Mouse (Mus musculus): ENCODE data around the gene Acer3.
"Not testable (repeated sequence)": the region's sequence is repeated elsewhere in the genome, so short reads cannot be mapped to it uniquely, and the experiment has no call there.

Gene Acer3

DNA sequence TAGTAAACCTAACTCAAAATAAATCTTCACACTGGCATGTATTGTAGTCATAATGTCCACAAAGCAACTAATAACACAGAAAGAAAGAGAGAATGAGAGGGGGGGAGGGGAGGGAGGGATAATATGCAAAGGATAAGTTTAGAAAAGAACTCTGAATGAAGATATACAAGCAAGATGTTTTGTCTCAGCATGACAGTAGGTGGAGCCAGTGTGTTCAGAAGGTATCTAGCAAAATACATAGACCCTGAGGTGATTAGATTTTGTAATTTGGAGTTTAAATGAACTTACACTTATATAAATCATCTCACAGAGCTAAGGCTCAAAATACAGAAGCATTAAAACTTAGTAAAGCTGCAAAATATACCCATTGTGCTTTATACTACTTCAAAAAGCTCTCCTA lies 44.7 kb downstream of the Acer3 start:
- DNase-seq: no peak

DNA sequence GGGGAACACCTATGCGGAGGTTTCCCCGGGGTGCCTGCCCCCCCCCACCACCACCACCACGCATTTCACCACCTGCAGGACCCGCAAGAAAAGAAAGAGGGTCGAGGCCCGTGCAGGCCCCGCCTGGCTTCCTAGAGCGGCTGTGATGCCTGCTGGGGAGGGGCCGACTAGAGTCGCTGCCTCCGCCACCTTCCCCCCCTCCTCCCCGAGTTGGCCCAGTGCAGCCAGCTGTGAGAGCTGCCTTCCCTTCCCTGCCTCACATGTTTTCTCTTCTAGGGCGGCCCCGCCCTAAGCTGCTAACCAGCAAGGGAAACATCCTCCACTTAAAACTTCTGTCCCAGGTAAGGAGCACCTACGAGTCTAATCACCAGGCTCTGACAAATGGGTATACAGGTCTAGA lies 52.8 kb downstream of the Acer3 start:
- not testable (repeated sequence) for DNase-seq

DNA sequence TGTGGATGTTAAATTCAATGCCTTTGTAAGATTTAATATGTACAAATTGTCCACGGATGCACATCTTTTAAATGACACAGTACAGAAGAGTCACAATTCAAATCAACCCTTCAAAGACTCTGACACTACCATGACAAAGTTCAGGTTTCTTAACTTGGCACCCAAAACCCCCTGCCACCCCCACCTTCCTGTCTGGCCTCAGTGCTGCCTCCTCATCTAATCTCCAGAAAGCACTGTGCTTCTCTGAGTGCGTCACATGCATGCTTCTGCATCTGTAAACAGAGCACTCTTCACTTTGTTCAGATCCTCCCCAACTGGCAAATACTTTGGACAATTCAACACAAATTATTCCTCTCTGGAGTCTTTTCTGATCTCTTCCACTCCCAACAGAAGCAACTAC lies 68.5 kb downstream of the Acer3 start:
- no peak for DNase-seq

DNA sequence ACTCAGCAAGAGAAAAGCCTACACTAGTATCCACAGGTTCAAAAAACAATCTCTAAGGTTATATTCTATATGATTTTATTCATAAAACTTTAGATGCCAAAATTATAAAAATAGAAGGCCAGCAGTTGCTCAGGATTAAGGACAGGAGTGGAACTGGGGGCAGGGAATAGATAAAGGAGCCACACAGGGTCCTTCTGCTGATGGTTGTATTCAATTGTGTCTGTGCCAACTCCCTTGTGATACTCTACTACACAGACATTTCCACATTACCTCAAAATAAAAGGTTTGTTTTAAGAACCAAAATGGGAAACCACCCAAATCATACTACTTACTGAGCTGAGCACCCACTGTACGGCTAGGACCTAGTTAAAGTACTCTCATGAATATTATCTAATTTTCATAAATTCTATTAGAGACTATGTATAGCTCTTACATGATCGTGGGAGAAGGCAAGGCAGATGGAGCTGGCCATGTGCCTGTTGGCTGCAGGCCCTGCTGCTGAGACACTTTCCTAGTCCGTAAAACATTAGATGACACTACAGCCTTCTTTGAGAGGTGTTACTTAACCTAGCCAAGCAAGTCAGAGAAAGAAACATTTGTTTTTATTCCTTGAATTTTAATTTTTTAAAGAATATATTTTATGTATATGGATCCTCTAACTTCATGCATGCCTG lies 84.2 kb downstream of the Acer3 start:
- DNase-seq: peak; percentile 97

DNA sequence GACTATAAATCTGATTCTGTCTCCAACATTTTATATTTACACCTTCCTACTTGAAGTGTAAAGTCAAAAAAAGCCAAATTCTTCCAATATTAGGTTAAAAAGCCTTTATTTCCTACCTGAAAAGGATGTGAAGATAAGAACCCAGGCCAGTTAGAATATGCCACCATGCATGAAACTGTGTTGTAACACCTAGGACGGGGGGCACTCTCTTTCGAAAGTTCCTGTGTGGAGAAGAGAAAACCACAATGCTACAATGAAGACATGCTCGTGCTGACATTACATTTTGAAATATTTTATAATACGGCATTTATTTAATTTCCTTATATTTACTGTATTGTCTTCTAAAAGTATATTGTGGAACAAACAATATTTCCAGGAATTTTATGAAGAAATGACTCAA lies 97.2 kb downstream of the Acer3 start:
- no peak for DNase-seq

DNA sequence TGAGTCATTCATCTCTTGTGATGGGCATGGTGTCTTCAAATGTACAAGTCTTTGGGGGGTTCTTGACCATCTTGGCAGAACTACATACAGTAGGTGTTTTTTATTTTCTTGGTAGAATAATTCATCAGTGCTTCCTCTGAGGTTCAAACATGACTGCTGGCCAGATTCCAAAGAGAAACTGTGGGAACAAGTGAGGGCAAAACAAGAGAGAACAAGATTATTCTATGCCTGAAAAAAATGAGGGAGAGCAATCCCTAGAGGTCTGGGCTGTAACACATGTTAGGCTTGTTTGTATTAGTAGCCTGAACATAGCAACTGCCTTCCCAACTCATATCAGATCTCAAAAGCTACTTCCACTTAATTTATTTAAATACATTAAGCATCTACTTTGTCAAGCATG lies 104.3 kb downstream of the Acer3 start:
- DNase-seq: peak in 1 of 2 experiments; percentile 19

DNA sequence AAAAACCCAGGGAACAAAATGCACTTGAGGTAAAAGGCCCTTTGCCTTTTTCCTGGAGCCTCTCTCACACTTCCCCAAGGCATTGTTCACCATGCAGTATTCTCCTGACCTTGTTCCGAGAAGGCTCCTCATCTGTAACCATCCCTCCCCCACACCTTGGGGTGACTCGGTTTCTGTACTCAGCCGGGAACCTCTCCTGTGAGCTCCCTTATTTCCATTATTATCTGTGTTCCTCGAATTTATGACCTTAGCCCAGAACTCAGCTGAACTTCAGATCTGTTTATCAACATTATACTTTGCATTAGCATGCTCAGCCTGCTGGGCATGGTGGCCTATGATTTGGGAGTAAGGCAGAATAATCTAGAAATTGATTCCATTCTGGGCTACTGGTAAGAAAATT lies 118.1 kb downstream of the Acer3 start:
- DNase-seq: no peak

DNA sequence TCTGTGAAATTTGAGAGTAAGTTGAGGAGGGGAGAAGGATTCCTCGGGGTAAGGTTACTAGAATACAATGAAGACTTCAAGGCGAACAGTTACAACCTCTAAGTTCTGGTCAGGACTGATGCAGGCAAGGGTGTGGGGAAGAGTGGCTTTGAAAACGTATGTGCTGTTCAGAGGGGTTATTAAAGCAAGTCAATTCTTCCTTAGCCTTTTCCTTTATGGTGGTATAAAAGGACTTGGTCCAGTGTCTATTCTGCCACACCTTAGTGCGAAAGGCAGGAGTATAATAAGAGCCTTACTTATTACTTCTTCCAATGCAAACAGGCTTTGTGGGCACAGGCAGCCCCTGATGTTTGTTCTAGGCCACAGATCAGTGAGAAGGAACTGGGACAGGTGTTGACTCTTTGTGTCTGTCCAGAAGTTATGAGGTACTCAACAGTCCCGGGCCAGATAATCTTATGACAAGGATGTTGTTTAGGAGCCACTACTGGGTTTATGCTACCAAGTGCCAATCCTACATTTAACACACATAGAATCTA lies 119.4 kb downstream of the Acer3 start:
- DNase-seq: no peak

DNA sequence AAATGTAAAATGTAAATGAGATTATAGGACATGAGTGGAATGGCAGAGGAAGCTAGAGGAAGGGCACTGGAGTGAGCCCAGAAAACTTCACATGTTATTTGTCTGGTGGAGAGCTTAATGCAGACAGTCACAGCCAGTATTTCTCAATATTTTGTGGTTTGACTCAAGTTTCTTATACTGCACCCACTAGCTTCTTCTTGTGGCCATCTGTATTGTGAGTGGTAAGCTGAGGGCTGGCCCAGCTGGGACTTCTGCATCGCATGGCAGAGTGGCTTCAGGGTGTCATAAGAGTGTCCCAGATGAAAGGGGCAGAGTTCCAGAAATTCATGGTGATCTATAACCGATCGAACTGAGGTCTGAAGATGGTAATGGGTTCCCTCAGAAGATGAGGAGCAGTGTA lies 120.6 kb downstream of the Acer3 start:
- no peak for DNase-seq

DNA sequence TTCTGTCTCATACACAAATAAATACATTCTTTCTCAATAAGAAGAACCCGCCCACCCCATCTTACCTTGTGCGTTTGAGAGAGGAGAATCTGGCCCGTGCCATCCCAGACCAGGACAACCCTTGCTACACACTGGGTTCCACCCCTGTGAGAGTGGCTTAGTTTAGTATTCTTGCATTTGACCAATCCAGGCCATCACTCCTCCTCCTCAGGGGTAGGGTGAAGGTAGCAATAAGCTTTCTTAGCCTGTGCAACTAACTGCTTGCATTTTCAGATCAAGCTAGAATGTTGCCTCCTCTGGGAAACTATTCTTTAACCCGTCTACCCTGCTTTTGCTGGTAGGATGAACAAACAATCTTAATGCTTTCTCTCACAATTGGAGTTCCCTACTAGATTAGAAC lies 121.6 kb downstream of the Acer3 start, which contains the start of gene B3gnt6:
Gene B3gnt6, minus strand, starts transcription at position 101 of the 400 bp plus-strand sequence.
- no peak for DNase-seq

DNA sequence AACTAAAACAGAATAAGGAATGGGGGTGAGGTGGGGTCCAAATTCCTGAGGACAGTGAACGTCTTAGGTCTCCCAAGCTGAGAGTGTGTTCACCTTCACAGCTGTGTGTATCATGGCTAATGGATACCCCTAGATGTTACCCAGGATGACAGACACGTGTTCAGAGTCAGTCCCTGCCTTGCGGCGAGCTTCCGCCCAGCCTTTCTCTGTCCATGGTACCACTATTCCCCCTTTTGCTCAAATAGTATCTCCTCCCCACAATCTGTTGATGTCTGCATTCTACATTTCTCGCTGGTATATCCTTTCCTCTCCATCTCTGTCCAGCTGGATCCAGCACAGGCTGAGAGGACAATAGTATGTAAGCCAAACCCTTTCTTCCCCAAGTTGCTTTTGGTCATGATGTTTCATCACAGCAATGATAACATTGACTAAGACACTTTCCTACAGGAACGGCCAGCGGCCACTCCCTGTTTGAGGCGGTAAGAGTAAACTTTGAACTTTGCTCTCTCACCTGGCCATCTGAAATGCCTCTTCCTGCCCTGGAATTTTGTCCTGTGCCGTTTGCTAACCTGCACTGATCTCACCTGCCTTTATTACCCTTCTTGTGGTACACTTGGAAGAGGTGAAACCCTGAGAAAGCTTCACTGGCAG lies 125.7 kb downstream of the Acer3 start:
- DNase-seq: no peak

DNA sequence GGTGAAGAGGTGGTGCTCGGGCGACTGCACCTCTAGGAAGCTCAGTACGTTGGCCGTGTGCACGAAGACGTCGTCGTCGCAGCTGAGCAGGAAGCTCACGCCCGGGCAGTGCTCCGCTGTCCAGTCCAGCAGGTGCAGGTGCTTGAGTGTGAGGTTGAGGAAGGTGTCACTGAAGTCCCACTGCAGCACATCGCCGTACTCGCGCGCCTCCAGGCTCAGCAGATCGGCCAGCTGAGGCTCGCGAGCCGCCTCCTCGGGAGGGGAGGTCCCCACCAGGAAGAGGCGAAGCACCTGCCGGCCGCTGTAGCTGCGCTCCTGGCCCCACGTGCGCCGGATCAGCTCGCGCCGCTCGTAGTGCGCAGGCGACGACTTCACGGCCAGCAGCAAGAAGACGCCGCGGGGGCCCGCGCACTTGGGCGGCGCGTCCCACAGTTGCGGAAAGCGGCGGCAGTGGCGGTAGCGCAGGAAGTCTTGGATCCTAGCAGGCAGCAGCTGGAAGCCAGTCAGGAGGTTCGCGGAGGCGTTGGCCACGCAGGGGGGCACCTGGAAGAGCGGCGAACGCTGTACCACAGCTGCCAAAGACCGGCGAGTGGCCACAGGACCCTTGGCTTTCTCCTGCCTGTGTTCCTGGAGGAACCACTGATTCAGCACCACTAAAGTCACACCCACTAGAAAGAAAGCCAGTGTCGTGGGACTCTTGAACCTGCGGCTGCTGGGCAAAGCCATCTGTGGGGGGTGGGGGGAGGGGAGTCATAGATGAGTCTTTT lies 126.8 kb downstream of the Acer3 start:
- DNase-seq: peak; percentile 18 to 26

DNA sequence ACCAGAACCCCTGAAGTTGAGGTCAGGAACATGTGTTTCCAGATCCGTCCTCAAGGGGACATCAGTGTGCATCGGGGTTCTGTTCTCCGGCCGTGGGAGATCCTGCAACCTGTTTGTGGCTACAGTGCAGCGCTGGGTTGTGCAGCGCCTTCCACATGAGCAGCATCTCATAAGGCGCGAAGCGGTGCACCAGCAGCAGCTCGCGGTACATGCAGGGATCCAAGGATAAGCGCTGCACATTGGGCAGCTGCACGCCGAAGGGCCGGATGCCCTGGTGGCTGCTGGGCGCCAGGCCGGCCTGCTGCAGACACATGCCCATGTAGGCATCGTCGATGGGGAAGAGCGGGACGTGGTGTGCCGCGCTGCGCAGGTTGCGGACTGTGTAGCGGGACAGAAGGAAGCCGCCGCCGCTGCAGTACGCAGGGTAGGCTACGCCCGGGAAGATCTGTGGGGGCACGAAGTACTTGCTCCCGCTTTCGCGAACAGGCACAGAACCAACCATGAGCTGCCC lies 127.4 kb downstream of the Acer3 start:
- peak; percentile 52 to 63 for DNase-seq

DNA sequence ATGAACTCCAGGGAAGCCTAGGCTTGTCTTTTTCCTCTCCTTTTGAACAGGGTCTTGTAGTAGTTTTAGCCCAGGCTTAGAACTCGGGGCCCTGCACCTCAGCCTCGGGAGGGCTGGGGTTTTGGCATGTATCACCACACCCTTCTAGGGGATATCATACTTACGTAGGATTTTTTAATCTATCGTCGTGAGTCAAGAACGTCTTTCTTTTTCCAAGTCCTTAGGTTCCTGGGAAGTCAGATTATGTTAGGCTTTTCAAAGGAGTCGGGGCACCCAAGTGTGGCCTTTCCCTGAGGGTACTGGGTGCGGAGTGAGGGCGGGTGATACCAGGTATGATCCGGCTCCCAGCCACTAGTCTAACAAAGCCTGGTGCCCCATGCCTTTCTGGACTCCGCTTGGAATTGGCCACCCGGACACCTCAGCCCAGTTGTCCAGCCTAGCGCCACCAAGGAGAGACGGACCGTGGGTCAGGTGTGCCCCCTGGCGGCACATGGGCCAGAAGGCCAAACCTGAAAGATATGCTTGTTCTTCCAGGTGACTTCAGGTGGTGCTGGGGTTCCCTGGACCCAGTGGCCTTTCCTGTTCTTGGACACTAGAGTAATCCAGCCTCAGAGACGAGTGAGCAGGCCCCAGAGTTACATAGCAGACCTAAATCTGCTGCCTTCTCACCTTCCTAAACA lies 129.3 kb downstream of the Acer3 start:
- DNase-seq: peak; percentile 39 to 42

DNA sequence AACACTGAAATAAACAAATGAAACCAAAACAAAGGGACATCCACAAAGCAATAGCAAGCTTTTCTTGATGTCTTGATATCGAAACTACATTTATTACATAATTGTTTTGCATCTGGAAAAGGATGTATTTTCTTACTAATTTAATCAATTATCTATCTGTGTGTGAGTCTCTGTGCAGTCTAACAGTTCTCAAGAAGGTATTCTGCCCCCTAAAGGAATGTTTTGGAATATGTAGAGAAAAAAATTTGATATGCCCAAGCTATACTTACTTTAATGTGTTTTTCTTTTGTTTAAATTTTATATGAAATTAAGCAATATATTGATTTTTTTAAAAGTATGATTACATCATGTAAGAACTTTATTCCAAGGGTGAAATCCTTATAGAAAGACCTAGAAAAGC lies 130.4 kb downstream of the Acer3 start:
- DNase-seq: no peak

DNA sequence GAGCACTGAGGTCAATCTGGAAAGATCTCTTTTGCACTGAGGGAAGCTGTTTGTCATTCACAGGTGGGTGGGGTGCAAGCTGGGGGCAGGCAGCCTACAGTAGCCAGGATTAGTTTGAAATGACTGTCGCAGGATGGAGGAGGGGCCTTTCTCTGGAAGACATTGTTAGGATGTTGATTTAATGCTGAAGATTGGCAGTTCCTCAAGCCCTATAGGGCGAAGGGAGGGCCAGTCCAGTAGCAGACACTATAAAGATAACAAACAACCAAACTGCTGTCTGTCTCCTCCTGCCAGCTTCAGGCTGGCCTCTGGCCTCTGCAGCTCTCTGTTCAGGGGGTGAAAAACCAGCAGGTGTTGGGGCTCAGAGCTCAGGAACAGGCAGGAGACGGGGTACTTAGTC lies 131.3 kb downstream of the Acer3 start:
- no peak for DNase-seq

DNA sequence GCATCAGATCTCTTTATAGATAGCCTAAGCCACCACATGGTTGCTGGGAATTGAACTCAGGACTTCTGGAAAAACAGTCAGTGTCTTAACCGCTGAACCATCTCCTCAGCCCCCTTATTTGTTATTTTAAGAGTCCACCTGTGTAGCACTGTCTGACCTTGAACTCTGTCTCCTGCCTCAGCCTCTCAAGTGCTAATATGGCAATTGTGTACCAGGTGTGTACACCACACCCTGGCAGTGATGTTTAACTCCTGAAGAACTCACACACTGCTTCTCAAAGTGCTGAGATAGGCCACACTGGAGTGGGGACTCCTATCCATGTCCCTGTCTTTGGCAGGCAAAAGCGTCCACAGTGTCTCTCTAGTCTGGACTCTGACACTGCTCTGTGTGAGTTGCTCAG lies 132.3 kb downstream of the Acer3 start:
- DNase-seq: no peak

DNA sequence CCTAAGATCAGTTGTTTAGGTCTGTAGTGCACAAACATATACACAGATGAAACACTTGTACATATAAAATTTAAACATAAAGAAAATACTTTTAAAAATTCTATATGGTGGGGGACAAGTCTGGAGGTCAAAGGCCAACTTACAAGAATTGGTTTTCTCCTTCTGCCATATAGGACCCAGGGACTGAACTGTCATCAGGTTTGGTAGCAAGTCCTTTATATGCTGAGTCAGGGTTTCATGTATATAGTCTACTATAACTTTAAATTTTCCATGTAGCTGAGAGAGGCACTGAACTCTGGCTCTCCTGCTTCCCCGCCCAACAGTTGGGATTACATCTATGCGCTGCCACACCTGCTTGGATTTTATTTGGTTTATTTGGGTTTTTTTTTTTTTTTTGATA lies 132.8 kb downstream of the Acer3 start:
- DNase-seq: no peak

DNA sequence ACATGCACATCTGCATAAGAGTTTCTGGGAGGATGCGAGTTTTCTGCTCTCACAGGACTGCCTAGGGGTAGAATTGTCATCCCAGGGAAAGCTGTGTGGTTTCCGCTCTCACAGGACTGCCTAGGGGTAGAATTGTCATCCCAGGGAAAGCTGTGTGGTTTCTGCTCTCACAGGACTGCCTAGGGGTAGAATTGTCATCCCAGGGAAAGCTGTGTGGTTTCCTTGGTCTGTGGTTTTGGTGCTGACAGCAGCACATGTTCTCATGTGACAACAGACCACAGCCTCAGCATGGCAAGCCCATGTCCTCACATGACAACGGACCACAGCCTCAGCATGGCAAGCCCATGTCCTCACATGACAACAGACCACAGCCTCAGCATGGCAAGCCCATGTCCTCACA lies 133.7 kb downstream of the Acer3 start:
- DNase-seq: not testable (repeated sequence)

DNA sequence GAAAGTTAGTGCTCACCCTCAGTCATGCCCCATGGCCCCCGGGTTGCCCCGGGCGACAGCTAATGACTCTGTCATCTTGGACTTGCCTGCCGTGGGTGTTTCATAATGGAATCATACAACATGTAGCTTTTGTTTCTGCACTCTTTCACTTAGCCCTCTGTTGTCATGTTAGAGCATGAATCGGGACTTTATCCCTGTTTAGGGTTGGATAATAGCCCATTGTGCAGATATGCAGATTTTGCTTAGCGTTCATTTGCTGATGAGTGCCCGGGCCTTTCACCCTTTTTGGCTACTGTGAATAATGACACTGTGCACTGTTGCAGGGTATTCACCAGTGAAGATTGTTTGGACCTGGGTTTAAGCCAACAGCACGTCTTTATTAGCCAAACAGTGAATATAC lies 134.4 kb downstream of the Acer3 start:
- no peak for DNase-seq

DNA sequence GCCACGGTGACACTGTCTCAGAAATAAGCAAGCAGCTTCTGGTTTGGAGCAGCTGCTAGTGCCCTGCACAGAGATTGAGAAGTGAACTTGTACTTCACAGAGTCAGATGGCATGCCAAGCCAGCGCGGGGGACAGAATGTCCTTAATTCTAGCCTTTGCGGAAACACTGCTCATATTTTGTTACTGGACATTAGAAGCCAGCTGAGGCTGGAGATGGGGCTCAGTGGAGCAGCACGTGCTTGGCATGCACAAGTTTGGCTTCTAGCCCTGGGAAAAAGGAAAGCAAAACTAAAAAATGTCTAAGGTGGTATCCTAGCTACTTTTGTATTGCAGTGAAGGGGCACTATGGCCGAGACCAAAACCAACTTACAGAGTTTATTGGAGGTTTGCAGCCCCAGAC lies 135.7 kb downstream of the Acer3 start:
- peak in 1 of 2 experiments; percentile 25 for DNase-seq

DNA sequence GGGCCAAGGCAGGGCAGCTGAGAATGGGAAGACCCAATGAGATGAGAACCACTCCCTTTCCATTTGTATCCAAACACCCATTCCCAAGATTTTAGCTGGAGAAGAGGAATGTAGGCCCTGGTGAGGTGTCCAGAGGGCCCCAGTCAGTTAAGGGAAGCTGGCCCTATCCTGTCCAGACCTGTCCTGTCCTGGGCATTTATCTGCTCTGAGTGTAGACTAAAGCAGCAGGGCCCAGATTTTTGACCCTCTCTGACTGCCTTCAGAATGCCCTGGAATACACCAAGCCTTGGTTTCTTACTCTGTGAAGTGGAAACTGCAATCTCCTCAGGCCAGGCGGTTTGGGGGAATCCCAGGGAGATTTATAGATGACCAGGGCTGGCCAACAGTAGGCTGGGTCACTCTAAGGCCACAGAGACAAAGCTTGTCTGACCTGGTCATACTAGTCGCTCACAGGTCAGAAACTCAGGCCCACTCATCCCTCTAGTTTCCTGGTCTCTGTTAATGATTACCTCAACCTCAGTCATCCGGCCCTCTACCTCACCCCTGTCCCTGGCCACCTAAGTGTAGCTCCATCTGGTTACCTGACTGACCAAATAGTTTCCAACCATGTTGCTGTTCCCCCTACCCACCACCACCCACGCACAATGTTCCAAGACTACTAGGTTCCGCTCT lies 142.3 kb downstream of the Acer3 start:
- DNase-seq: no peak
